Mouse (Mus musculus): ENCODE results near the gene Rgp1. TPM values are rescaled to one million over a fixed set of nuclear protein-coding genes. Genes with fewer than 3 reads are reported as not detected.

Gene Rgp1
- polyA plus RNA-seq, 2 experiments: 11.0 to 15.1 TPM

GRCm38 (mm10) chr4:43631046-43631955 lies 52.8 kb downstream of the Rgp1 start, which contains the start of gene Npr2:
Gene Npr2 (plus strand): TSS chr4:43631935.
- no peak for ATAC-seq (ENCODE audit: insufficient read depth)
- H3K36me3 ChIP-seq (replicated peaks; ENCODE audit: control insufficient read depth, insufficient read depth, low read depth): no peaks in the 10 kb centered on the region
- no peak within 1 kb of the TSS for H3K27ac ChIP-seq
- DNase-seq (ENCODE audit: low read depth in 3 of 3, low spot score in 3 of 3): no peak
- H3K9ac ChIP-seq (replicated peaks): no peak within 1 kb of the TSS
- WGBS (ENCODE audit: insufficient replicate concordance): 2% methylated on average over 56 of the region's 70 CpGs
- no peak for TF ChIP-seq EP300 (IDR thresholded peaks at IDR 0.05; ENCODE audit: low read depth)
- TF ChIP-seq CTCF (IDR thresholded peaks at IDR 0.05; ENCODE audit: low read depth): no peak
- peak within 1 kb of the TSS; percentile 37 to 55 for H3K4me3 ChIP-seq (ENCODE audit: insufficient read depth in 1 of 2, low read depth in 2 of 2, low read length in 2 of 2)
- peak within 1 kb of the TSS; percentile 68 for H3K4me2 ChIP-seq (ENCODE audit: low read depth)
- H3K4me1 ChIP-seq (replicated peaks; ENCODE audit: control insufficient read depth in 2 of 2, insufficient read depth in 2 of 2, low read length in 1 of 2): peaks cover 0 to 9% of the 10 kb centered on the region in 2 experiments; a peak in 2 of 4 replicates
- no peaks in the 10 kb centered on the region for H3K9me3 ChIP-seq (ENCODE audit: control insufficient read depth, low read length)
- H3K27me3 ChIP-seq (ENCODE audit: control insufficient read depth, insufficient read depth, low read length): peaks cover 26% of the 10 kb centered on the region

- H3K27me3 ChIP-seq (ENCODE audit: control insufficient read depth, insufficient read depth, low read length): peaks cover 26% of the 10 kb centered on the region
- 59% methylated on average over 42 of the region's 42 CpGs for WGBS (ENCODE audit: insufficient replicate concordance)
- no peaks in the 10 kb centered on the region for H3K9me3 ChIP-seq (ENCODE audit: control insufficient read depth, low read length)
- no peak for DNase-seq (ENCODE audit: low read depth in 3 of 3, low spot score in 3 of 3)
- no peak overlapping the region for H3K9ac ChIP-seq (replicated peaks)
- no peak overlapping the region for H3K27ac ChIP-seq
- H3K36me3 ChIP-seq (replicated peaks; ENCODE audit: control insufficient read depth, insufficient read depth, low read depth): no peaks in the 10 kb centered on the region
- TF ChIP-seq EP300 (IDR thresholded peaks at IDR 0.05; ENCODE audit: low read depth) (no peak), CTCF (IDR thresholded peaks at IDR 0.05; ENCODE audit: low read depth) (no peak)
- H3K4me3 ChIP-seq (ENCODE audit: insufficient read depth in 1 of 2, low read depth in 2 of 2, low read length in 2 of 2): peak overlapping the region; percentile 37 to 55; a peak in 3 of 4 replicates
- H3K4me2 ChIP-seq (ENCODE audit: low read depth): peak overlapping the region; percentile 68
- ATAC-seq (ENCODE audit: insufficient read depth): no peak
- H3K4me1 ChIP-seq (replicated peaks; ENCODE audit: control insufficient read depth in 2 of 2, insufficient read depth in 2 of 2, low read length in 1 of 2): peaks cover 0 to 7% of the 10 kb centered on the region in 2 experiments; a peak in 1 of 4 replicates
Measured at GRCm38 (mm10) chr4:43631956-43632920, 53.7 kb downstream of the Rgp1 start.

GRCm38 (mm10) chr4:43633296-43633695 lies 54.8 kb downstream of the Rgp1 start:
- ATAC-seq (ENCODE audit: insufficient read depth) (no peak), DNase-seq (ENCODE audit: low read depth in 3 of 3, low spot score in 3 of 3) (no peak)
- Histone ChIP-seq H3K27ac (no peak overlapping the region), H3K4me1 (replicated peaks; ENCODE audit: control insufficient read depth in 2 of 2, insufficient read depth in 2 of 2, low read length in 1 of 2) (peaks cover 0 to 7% of the 10 kb centered on the region in 2 experiments; a peak in 1 of 4 replicates), H3K9me3 (ENCODE audit: control insufficient read depth, low read length) (no peaks in the 10 kb centered on the region), H3K4me3 (ENCODE audit: insufficient read depth in 1 of 2, low read depth in 2 of 2, low read length in 2 of 2) (no peak overlapping the region), H3K9ac (replicated peaks) (no peak overlapping the region), H3K27me3 (ENCODE audit: control insufficient read depth, insufficient read depth, low read length) (peaks cover 26% of the 10 kb centered on the region), H3K36me3 (replicated peaks; ENCODE audit: control insufficient read depth, insufficient read depth, low read depth) (no peaks in the 10 kb centered on the region), H3K4me2 (ENCODE audit: low read depth) (no peak overlapping the region)
- WGBS (ENCODE audit: insufficient replicate concordance): 69% methylated on average over 8 of the region's 8 CpGs
- TF ChIP-seq EP300 (IDR thresholded peaks at IDR 0.05; ENCODE audit: low read depth): no peak
- no peak for TF ChIP-seq CTCF (IDR thresholded peaks at IDR 0.05; ENCODE audit: low read depth)

DNA sequence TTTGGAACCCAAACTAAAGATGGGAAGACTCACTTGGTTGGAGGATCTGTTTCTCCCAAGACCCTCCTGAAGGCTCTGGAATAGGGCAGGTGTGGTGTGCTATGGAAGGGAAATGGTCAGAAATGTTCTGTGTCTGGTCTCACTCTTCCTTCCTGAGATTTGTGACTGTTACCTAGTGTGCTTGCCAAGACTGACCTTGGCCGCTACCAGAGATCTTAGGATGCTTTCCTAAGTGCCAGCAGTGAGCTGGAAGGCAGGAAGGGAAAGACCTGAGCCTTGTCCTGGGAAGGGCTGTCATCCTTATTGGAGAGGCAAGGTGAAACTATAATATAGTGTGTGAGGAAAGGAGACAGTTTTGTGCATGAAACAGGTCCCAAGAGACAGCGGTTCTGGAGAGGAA lies 55.2 kb downstream of the Rgp1 start:
- TF ChIP-seq EP300 (IDR thresholded peaks at IDR 0.05; ENCODE audit: low read depth) (no peak), CTCF (IDR thresholded peaks at IDR 0.05; ENCODE audit: low read depth) (no peak)
- Histone ChIP-seq H3K9me3 (ENCODE audit: control insufficient read depth, low read length) (no peaks in the 10 kb centered on the region), H3K27ac (no peak overlapping the region), H3K36me3 (replicated peaks; ENCODE audit: control insufficient read depth, insufficient read depth, low read depth) (no peaks in the 10 kb centered on the region), H3K9ac (replicated peaks) (no peak overlapping the region), H3K4me1 (replicated peaks; ENCODE audit: control insufficient read depth in 2 of 2, insufficient read depth in 2 of 2, low read length in 1 of 2) (peaks cover 0 to 7% of the 10 kb centered on the region in 2 experiments; a peak in 1 of 4 replicates), H3K4me2 (ENCODE audit: low read depth) (no peak overlapping the region), H3K4me3 (ENCODE audit: insufficient read depth in 1 of 2, low read depth in 2 of 2, low read length in 2 of 2) (no peak overlapping the region), H3K27me3 (ENCODE audit: control insufficient read depth, insufficient read depth, low read length) (peaks cover 26% of the 10 kb centered on the region)
- DNase-seq (ENCODE audit: low read depth in 3 of 3, low spot score in 3 of 3) (no peak), ATAC-seq (ENCODE audit: insufficient read depth) (no peak)
- 73% methylated on average over 2 of the region's 2 CpGs for WGBS (ENCODE audit: insufficient replicate concordance)
